Mouse (Mus musculus): ENCODE measurements around the gene Irf4. TPM values are rescaled to one million over a fixed set of nuclear protein-coding genes. Genes with fewer than 3 reads are reported as not detected.

Gene Irf4
- polyA plus RNA-seq, 1 experiment, result 0.26 TPM

GRCm38 (mm10) chr13:30809240-30809639 lies 60.2 kb downstream of the Irf4 start:
- Histone ChIP-seq H3K4me1 (ENCODE audit: control insufficient read depth, insufficient read depth, low read length) (no peaks in the 10 kb centered on the region), H3K36me3 (ENCODE audit: control insufficient read depth, insufficient read depth, low read length) (no peaks in the 10 kb centered on the region), H3K27me3 (ENCODE audit: control insufficient read depth, insufficient read depth, low read length) (no peaks in the 10 kb centered on the region), H3K4me3 (ENCODE audit: control insufficient read depth, low read depth, low read length) (no peak overlapping the region), H3K27ac (ENCODE audit: control insufficient read depth, insufficient read depth, low read depth, low read length) (no peak overlapping the region)
- TF ChIP-seq POLR2A (IDR thresholded peaks at IDR 0.05; ENCODE audit: control insufficient read depth, low read depth, low read length), result no peak
- no peak for TF ChIP-seq CTCF (IDR thresholded peaks at IDR 0.05; ENCODE audit: control insufficient read depth, insufficient read depth, insufficient replicate concordance, low read depth, low read length)

GRCm38 (mm10) chr13:30813464-30813863 lies 64.4 kb downstream of the Irf4 start:
- no peaks in the 10 kb centered on the region for H3K36me3 ChIP-seq (ENCODE audit: control insufficient read depth, insufficient read depth, low read length)
- TF ChIP-seq POLR2A (IDR thresholded peaks at IDR 0.05; ENCODE audit: control insufficient read depth, low read depth, low read length), result no peak
- no peak for TF ChIP-seq CTCF (IDR thresholded peaks at IDR 0.05; ENCODE audit: control insufficient read depth, insufficient read depth, insufficient replicate concordance, low read depth, low read length)
- H3K4me1 ChIP-seq (ENCODE audit: control insufficient read depth, insufficient read depth, low read length), result no peaks in the 10 kb centered on the region
- H3K27me3 ChIP-seq (ENCODE audit: control insufficient read depth, insufficient read depth, low read length), result no peaks in the 10 kb centered on the region
- H3K4me3 ChIP-seq (ENCODE audit: control insufficient read depth, low read depth, low read length), result no peak overlapping the region
- H3K27ac ChIP-seq (ENCODE audit: control insufficient read depth, insufficient read depth, low read depth, low read length), result no peak overlapping the region

GRCm38 (mm10) chr13:30814256-30814655 lies 65.2 kb downstream of the Irf4 start:
- Histone ChIP-seq H3K4me3 (ENCODE audit: control insufficient read depth, low read depth, low read length) (no peak overlapping the region), H3K27ac (ENCODE audit: control insufficient read depth, insufficient read depth, low read depth, low read length) (no peak overlapping the region), H3K27me3 (ENCODE audit: control insufficient read depth, insufficient read depth, low read length) (no peaks in the 10 kb centered on the region), H3K4me1 (ENCODE audit: control insufficient read depth, insufficient read depth, low read length) (no peaks in the 10 kb centered on the region), H3K36me3 (ENCODE audit: control insufficient read depth, insufficient read depth, low read length) (no peaks in the 10 kb centered on the region)
- no peak for TF ChIP-seq POLR2A (IDR thresholded peaks at IDR 0.05; ENCODE audit: control insufficient read depth, low read depth, low read length)
- no peak for TF ChIP-seq CTCF (IDR thresholded peaks at IDR 0.05; ENCODE audit: control insufficient read depth, insufficient read depth, insufficient replicate concordance, low read depth, low read length)

Other genes starting within 250 kb of the Irf4 start
- 72.9 and 74.6 TPM in 2 replicates for gene Uqcrfs1, start 203.9 kb upstream of the Irf4 start, polyA plus RNA-seq (2012; rRNA removed)
- gene Dusp22, start 89.2 kb upstream of the Irf4 start, polyA plus RNA-seq (2012; rRNA removed), result 25.0 and 25.6 TPM in 2 replicates
- gene Hus1b, start 198.5 kb downstream of the Irf4 start, polyA plus RNA-seq (2012; rRNA removed), result 3.1 and 3.4 TPM in 2 replicates
- 10.2 and 10.7 TPM in 2 replicates for gene Exoc2, start 224.9 kb downstream of the Irf4 start, polyA plus RNA-seq (2012; rRNA removed)
- gene Gm5447, start 225.0 kb downstream of the Irf4 start, polyA plus RNA-seq (2012; rRNA removed), result 0.28 and 0.30 TPM in 2 replicates